Mouse (Mus musculus): ENCODE data around the gene Ctsw.

Ctsw gene

GRCm38 (mm10) chr19:5429806-5430205 lies 38.5 kb downstream of the Ctsw start:
- peak; percentile 24 for DNase-seq

- no peak for DNase-seq
Observed at GRCm38 (mm10) chr19:5429219-5429618, 39.1 kb downstream of the Ctsw start.

GRCm38 (mm10) chr19:5428083-5428482 lies 40.2 kb downstream of the Ctsw start:
- peak; percentile 56 for DNase-seq

- DNase-seq = no peak
Observed at GRCm38 (mm10) chr19:5426640-5427290, 41.5 kb downstream of the Ctsw start.

- DNase-seq = peak; percentile 37
Observed at GRCm38 (mm10) chr19:5425906-5426565, 42.3 kb downstream of the Ctsw start.

- peak; percentile 99 for DNase-seq
Observed at GRCm38 (mm10) chr19:5424782-5425741, 43.2 kb downstream of the Ctsw start, which contains the start of the genes Drap1 and AI837181. Gene Drap1, minus strand, starts transcription at chr19:5424979. Gene AI837181, plus strand, starts transcription at chr19:5425144.

- DNase-seq = peak; percentile 87
Observed at GRCm38 (mm10) chr19:5424092-5424781, 44.1 kb downstream of the Ctsw start.

- peak; percentile 42 for DNase-seq
Observed at GRCm38 (mm10) chr19:5423561-5423960, 44.7 kb downstream of the Ctsw start.

GRCm38 (mm10) chr19:5422895-5423443 lies 45.3 kb downstream of the Ctsw start:
- peak; percentile 50 for DNase-seq

GRCm38 (mm10) chr19:5422267-5422666 lies 46.0 kb downstream of the Ctsw start:
- DNase-seq = peak; percentile 51

- DNase-seq = peak; percentile 36
Observed at GRCm38 (mm10) chr19:5421784-5422183, 46.5 kb downstream of the Ctsw start.

- no peak for DNase-seq
Observed at GRCm38 (mm10) chr19:5420579-5420978, 47.7 kb downstream of the Ctsw start.

GRCm38 (mm10) chr19:5419630-5420029 lies 48.7 kb downstream of the Ctsw start:
- no peak for DNase-seq

- DNase-seq = no peak
Observed at GRCm38 (mm10) chr19:5418750-5419466, 49.4 kb downstream of the Ctsw start.

Measured in thymus, postnatal 4 days (tissue).